Mouse (Mus musculus) thymus, postnatal 0 days (tissue): ENCODE data around the gene Pin1rt1. TPM values are rescaled to one million over a fixed set of nuclear protein-coding genes. Genes with fewer than 3 reads are reported as not detected.

Source experiments
- DNase-seq: peaks from one replicate; pipeline ENCODE4 v3.0.0-alpha.2; 2015; ENCODE audit warnings: low spot score
- polyA plus RNA-seq: library from polyadenylated mRNA; unstranded; fragments of >200 nt; fragmentation: Nextera tagmentation; extraction: Ambion mirVana; gene quantifications from 2 replicates; pipeline ENCODE4 v1.2.1, GENCODE M21; 2015

Pin1rt1 gene
- polyA plus RNA-seq, result not detected in 2 replicates

- DNase-seq, result no peak
Measured at GRCm38 (mm10) chr2:104716279-104716678, at the start of gene Pin1rt1. Gene Pin1rt1, minus strand, starts transcription at chr2:104716379.

- no peak for DNase-seq
Measured at GRCm38 (mm10) chr2:104764018-104764417, 47.8 kb upstream of the Pin1rt1 start.

GRCm38 (mm10) chr2:104763134-104763703, 47.0 kb upstream of the Pin1rt1 start:
- no peak for DNase-seq

GRCm38 (mm10) chr2:104750611-104751010, 34.4 kb upstream of the Pin1rt1 start:
- DNase-seq, result no peak

- no peak for DNase-seq
Measured at GRCm38 (mm10) chr2:104748652-104749183, 32.5 kb upstream of the Pin1rt1 start.

GRCm38 (mm10) chr2:104746251-104746650, 30.1 kb upstream of the Pin1rt1 start:
- no peak for DNase-seq

GRCm38 (mm10) chr2:104743971-104744370, 27.8 kb upstream of the Pin1rt1 start:
- DNase-seq, result no peak

- no peak for DNase-seq
Measured at GRCm38 (mm10) chr2:104743160-104743559, 27.0 kb upstream of the Pin1rt1 start.

- peak; percentile 65 for DNase-seq
Measured at GRCm38 (mm10) chr2:104742741-104743064, 26.5 kb upstream of the Pin1rt1 start, which contains the start of gene Depdc7. Gene Depdc7, minus strand, starts transcription at chr2:104742878.

- no peak for DNase-seq
Measured at GRCm38 (mm10) chr2:104741896-104742740, 25.9 kb upstream of the Pin1rt1 start.

GRCm38 (mm10) chr2:104741015-104741758, 25.0 kb upstream of the Pin1rt1 start:
- DNase-seq, result no peak

- no peak for DNase-seq
Measured at GRCm38 (mm10) chr2:104740248-104740949, 24.2 kb upstream of the Pin1rt1 start.

GRCm38 (mm10) chr2:104739691-104740090, 23.5 kb upstream of the Pin1rt1 start:
- no peak for DNase-seq

- no peak for DNase-seq
Measured at GRCm38 (mm10) chr2:104736241-104736640, 20.1 kb upstream of the Pin1rt1 start.

- no peak for DNase-seq
Measured at GRCm38 (mm10) chr2:104732562-104733256, 16.5 kb upstream of the Pin1rt1 start.

GRCm38 (mm10) chr2:104732033-104732444, 15.9 kb upstream of the Pin1rt1 start:
- no peak for DNase-seq

- no peak for DNase-seq
Measured at GRCm38 (mm10) chr2:104727369-104727768, 11.2 kb upstream of the Pin1rt1 start.

GRCm38 (mm10) chr2:104722021-104722420, 5.8 kb upstream of the Pin1rt1 start:
- no peak for DNase-seq

- no peak for DNase-seq
Measured at GRCm38 (mm10) chr2:104717827-104718226, 1.6 kb upstream of the Pin1rt1 start.

GRCm38 (mm10) chr2:104717231-104717735, 1.1 kb upstream of the Pin1rt1 start:
- DNase-seq, result no peak
